24 mouse cellular contexts compared by ENCODE assay signal in the genomic region with DNA sequence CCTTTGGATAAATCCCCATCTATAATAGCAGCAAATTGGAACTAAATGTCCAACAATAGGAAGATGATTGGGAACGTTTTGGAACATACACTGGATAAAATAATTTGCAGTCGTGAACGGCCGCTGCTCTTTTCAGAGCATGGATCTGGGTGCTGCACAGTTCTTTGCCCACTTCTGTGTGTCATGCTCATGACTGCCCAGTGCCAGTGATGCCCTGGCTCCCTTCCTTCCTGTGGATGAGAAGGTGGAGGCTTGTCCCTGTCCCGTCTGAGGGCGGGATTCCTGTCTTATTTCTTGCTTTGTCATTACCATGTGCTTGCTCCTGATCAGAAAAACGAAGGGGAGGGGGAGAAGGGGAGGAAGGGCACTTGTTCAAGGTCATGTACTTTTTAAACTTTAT. TPM values are rescaled to one million over a fixed set of nuclear protein-coding genes. Genes with fewer than 3 reads are reported as not detected.
DNase-seq lines count a peak whose midpoint lies in the region; ATAC-seq lines count a peak whose summit lies in the region.
"Had no signal": no experiment of that assay in that cellular context is flagged by ENCODE, and none has a peak within 500 bp of the region (broad histone marks: within the 10 kb centered on the region; RNA-seq: fewer than 3 reads in every experiment).

No protein-coding gene starts in this region.

- peak overlapping the region; percentile 59 for H3K27ac ChIP-seq in forebrain, embryonic 15.5 days (replicated peaks)
- no peak overlapping the region for H3K27ac ChIP-seq in forebrain, embryonic 11.5 days (ENCODE audit: low read depth, low read length)
- 0 out of 2 replicates have a peak overlapping the region, but pooled peaks have one; percentile 14 for H3K27ac ChIP-seq in brown adipose tissue, adult 24 weeks (replicated peaks; ENCODE audit: low read depth, low read length)
- H3K27ac ChIP-seq: forebrain, embryonic 10.5 days; heart, embryonic 15.5 days; hindbrain, embryonic 10.5 days; hindbrain, embryonic 13.5 days; intestine, embryonic 15.5 days had no signal

- 72% methylated on average over 7 of the region's 7 CpGs for WGBS in forebrain, embryonic 15.5 days
- WGBS in forebrain, embryonic 11.5 days, result 83% methylated on average over 7 of the region's 7 CpGs

- no peak overlapping the region for H3K4me2 ChIP-seq in forebrain, embryonic 15.5 days (replicated peaks)
- H3K4me2 ChIP-seq in forebrain, embryonic 11.5 days (ENCODE audit: low read depth, low read length, severe bottlenecking), result no peak overlapping the region
- H3K4me2 ChIP-seq: heart, embryonic 12.5 days; heart, embryonic 15.5 days; hindbrain, embryonic 13.5 days; intestine, embryonic 15.5 days had no signal

- no peak overlapping the region for H3K4me3 ChIP-seq in forebrain, embryonic 15.5 days
- H3K4me3 ChIP-seq in forebrain, embryonic 11.5 days (ENCODE audit: low read depth, low read length), result no peak overlapping the region
- no peak overlapping the region for H3K4me3 ChIP-seq in brown adipose tissue, adult 24 weeks (ENCODE audit: insufficient read depth, low read depth, low read length)
- H3K4me3 ChIP-seq: forebrain, embryonic 10.5 days; heart, embryonic 12.5 days; heart, embryonic 15.5 days; hindbrain, embryonic 10.5 days; hindbrain, embryonic 13.5 days; intestine, embryonic 15.5 days had no signal

- DNase-seq in cerebellum, adult 8-10 months, result peak; percentile 27
- DNase-seq in cerebellum, postnatal 4 days (ENCODE audit: low spot score in 2 of 2), result no peak
- no peak for DNase-seq in forebrain, embryonic 11.5 days (ENCODE audit: low spot score)
- DNase-seq in brain, adult 2 months (ENCODE audit: low read depth, low spot score), result peak; percentile 51
- DNase-seq in right cerebral cortex, adult 2 months (ENCODE audit: low spot score in 2 of 2), result no peak
- DNase-seq: adrenal gland, adult 8-10 months; adrenal gland, postnatal 25 days; gastrocnemius, postnatal 25 days; heart, adult 18-20 months; heart, postnatal 10 days; heart, postnatal 36 days; kidney, adult 11 months; kidney, adult 8-10 months had no signal

- peaks cover 18% of the 10 kb centered on the region for H3K4me1 ChIP-seq in forebrain, embryonic 15.5 days
- peaks cover 3% of the 10 kb centered on the region; the same call in 1 of the 2 replicates for H3K4me1 ChIP-seq in forebrain, embryonic 11.5 days (replicated peaks; ENCODE audit: control insufficient read depth, insufficient read depth, low read length)
- H3K4me1 ChIP-seq in brown adipose tissue, adult 24 weeks (ENCODE audit: control insufficient read depth, insufficient read depth, insufficient read length, low read length), result peaks cover 19% of the 10 kb centered on the region

- H3K9me3 ChIP-seq in forebrain, embryonic 15.5 days, result no peaks in the 10 kb centered on the region
- H3K9me3 ChIP-seq in forebrain, embryonic 11.5 days (ENCODE audit: control insufficient read depth, low read length), result no peaks in the 10 kb centered on the region
- H3K9me3 ChIP-seq: heart, embryonic 15.5 days; hindbrain, embryonic 13.5 days; intestine, embryonic 15.5 days had no signal

- H3K36me3 ChIP-seq in forebrain, embryonic 15.5 days, result no peaks in the 10 kb centered on the region
- H3K36me3 ChIP-seq in forebrain, embryonic 11.5 days (ENCODE audit: control insufficient read depth, insufficient read depth, low read length), result no peaks in the 10 kb centered on the region
- H3K36me3 ChIP-seq: heart, embryonic 12.5 days; heart, embryonic 15.5 days had no signal

- H3K9ac ChIP-seq in forebrain, embryonic 15.5 days (replicated peaks), result no peak overlapping the region
- no peak overlapping the region for H3K9ac ChIP-seq in forebrain, embryonic 11.5 days (ENCODE audit: low read length)
- H3K9ac ChIP-seq: heart, embryonic 12.5 days; heart, embryonic 15.5 days; hindbrain, embryonic 13.5 days; intestine, embryonic 15.5 days had no signal

- ATAC-seq in forebrain, embryonic 15.5 days (replicated peaks), result no peak
- ATAC-seq in forebrain, embryonic 11.5 days (replicated peaks; ENCODE audit: low FRiP score), result no peak
- ATAC-seq: activated CD4-positive, CD25-positive, alpha-beta regulatory T cell, adult 4 months; forebrain, embryonic 14.5 days; hindbrain, embryonic 16.5 days; intestine, embryonic 15.5 days had no signal

- H3K27me3 ChIP-seq in forebrain, embryonic 15.5 days, result no peaks in the 10 kb centered on the region
- no peaks in the 10 kb centered on the region for H3K27me3 ChIP-seq in forebrain, embryonic 11.5 days (ENCODE audit: control insufficient read depth, insufficient read depth, low read length)
- H3K27me3 ChIP-seq: hindbrain, embryonic 13.5 days; intestine, embryonic 15.5 days had no signal

RNA-seq across cellular contexts. Expression of a gene that starts 59.6 kb away (rescaled TPM):
- 11.2 and 11.4 TPM in 2 replicates for polyA plus RNA-seq in forebrain, embryonic 15.5 days (2015; fragmentation: Nextera tagmentation; extraction: Ambion mirVana)
- polyA plus RNA-seq in forebrain, embryonic 11.5 days (2014; fragmentation: Nextera tagmentation; extraction: Ambion mirVana), result 3.1 and 3.6 TPM in 2 replicates
- polyA plus RNA-seq in brown adipose tissue, adult 24 weeks (2012; ENCODE audit: insufficient read depth, insufficient read length, missing spikeins), result 23.3 and 29.1 TPM in 2 replicates

Comparison
In these comparisons a context has a peak if more than half of its experiments do, and no peak if none do; other contexts are left out.
1. DNase-seq: peak in cerebellum, adult 8-10 months (single experiment) and brain, adult 2 months (single experiment); none in cerebellum, postnatal 4 days (0 of 2), forebrain, embryonic 11.5 days (single experiment) and right cerebral cortex, adult 2 months (0 of 2).